Mouse (Mus musculus) kidney, embryonic 16.5 days (tissue): ENCODE data around the gene Ppan. TPM values are rescaled to one million over a fixed set of nuclear protein-coding genes. Genes with fewer than 3 reads are reported as not detected.

Experiments used
- ATAC-seq: fragments of 200-750 bp; cut with Nextera tagmentation; 2 replicates; pipeline ENCODE4 v1.8.0; 2017; ENCODE audit warnings: moderate TSS enrichment; ENCODE audit not compliant: low FRiP score, low TSS enrichment
- H3K27ac ChIP-seq: fragments of 300-500 bp; sonication (generic); 2 replicates; pipeline ENCODE4 v1.5.1; 2014; ENCODE audit warnings: low read length
- H3K27me3 ChIP-seq: fragments of 300-500 bp; sonication (generic); 2 replicates; pipeline ENCODE4 v1.6.1; 2014; ENCODE audit warnings: low read length, control low read depth, mixed read lengths; ENCODE audit not compliant: insufficient read depth
- H3K36me3 ChIP-seq: fragments of 300-500 bp; sonication (generic); 2 replicates; pipeline ENCODE4 v1.6.1; 2014; ENCODE audit warnings: low read length, control low read depth, mixed read lengths; ENCODE audit not compliant: insufficient read depth
- H3K4me1 ChIP-seq: fragments of 300-500 bp; sonication (generic); 2 replicates; pipeline ENCODE4 v1.6.1; 2014; ENCODE audit warnings: low read length, control low read depth, mixed read lengths; ENCODE audit not compliant: insufficient read depth
- H3K4me2 ChIP-seq: fragments of 300-500 bp; sonication (generic); replicated peaks from 2 replicates; pipeline ENCODE4 v1.6.1; 2014; ENCODE audit warnings: low read depth, low read length
- H3K4me3 ChIP-seq: fragments of 300-500 bp; sonication (generic); 2 replicates; pipeline ENCODE4 v1.5.1; 2014; ENCODE audit warnings: mild to moderate bottlenecking, low read length
- H3K9ac ChIP-seq: fragments of 300-500 bp; sonication (generic); replicated peaks from 2 replicates; pipeline ENCODE4 v1.6.1; 2014; ENCODE audit warnings: low read length
- H3K9me3 ChIP-seq: fragments of 300-500 bp; sonication (generic); 2 replicates; pipeline ENCODE4 v1.6.1; 2016; ENCODE audit warnings: low read length, control low read depth
- WGBS: fragments of 180-500 bp; shearing (Covaris S2); extraction: QIAGEN DNeasy Blood & Tissue Kit; methylation state at CpG from one replicate; pipeline ENCODE4 v1.1.7; 2014; 5-methylcytosine and 5-hydroxymethylcytosine counted together
- polyA plus RNA-seq: library from polyadenylated mRNA; unstranded; fragments of >200 nt; fragmentation: Nextera tagmentation; extraction: Ambion mirVana; gene quantifications from 2 replicates; pipeline ENCODE4 v1.2.1, GENCODE M21; 2015

Gene Ppan
- 94.3 and 95.3 TPM in 2 replicates for polyA plus RNA-seq

DNA sequence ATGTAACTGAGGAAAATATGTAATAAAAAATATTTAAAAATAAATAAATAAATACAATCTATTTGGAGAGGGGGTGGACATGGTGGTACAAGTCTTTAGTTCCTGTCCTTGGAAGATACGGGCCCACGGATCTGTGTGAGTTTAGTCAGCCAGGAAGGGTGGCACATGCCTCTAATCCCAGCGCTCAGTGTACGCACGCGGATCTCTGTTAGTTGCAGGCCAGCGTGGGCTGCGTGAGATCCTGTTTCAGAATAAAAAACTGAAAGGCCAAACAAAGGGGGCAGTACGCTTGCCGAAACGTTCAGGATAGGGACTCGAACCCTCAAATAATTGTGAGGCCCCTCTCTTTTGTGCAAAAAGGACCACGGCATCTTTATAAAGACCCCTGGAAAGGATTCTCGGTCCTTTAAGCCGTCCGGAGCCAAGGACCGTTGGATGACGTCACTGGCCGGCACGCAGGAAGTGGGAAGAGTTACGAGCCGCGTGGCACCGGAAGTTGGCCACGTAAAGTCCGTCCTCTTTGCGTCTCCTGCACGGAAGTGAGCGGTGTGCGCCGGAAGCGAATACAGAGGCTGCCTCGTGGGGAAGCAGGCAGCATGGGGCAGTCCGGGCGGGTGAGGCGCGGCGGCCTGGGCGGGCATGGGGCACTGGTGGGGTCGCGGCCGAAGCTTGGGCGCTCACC lies at the start of gene Ppan:
Gene Ppan (plus strand): TSS at position 472 of the 682 bp plus-strand sequence.
- H3K9me3 ChIP-seq = no peaks in the 10 kb centered on the region
- peaks cover 32% of the 10 kb centered on the region for H3K36me3 ChIP-seq
- H3K27ac ChIP-seq = peak within 1 kb of the TSS; percentile 89
- WGBS = 0% methylated on average over 43 of the region's 43 CpGs
- no peaks in the 10 kb centered on the region for H3K27me3 ChIP-seq
- peaks cover 7% of the 10 kb centered on the region; the same call in 1 of the 2 replicates for H3K4me1 ChIP-seq
- ATAC-seq = peak; percentile 97
- H3K4me2 ChIP-seq = peak within 1 kb of the TSS; percentile 84
- H3K9ac ChIP-seq = peak within 1 kb of the TSS; percentile 92
- peak within 1 kb of the TSS; percentile 98 for H3K4me3 ChIP-seq

DNA sequence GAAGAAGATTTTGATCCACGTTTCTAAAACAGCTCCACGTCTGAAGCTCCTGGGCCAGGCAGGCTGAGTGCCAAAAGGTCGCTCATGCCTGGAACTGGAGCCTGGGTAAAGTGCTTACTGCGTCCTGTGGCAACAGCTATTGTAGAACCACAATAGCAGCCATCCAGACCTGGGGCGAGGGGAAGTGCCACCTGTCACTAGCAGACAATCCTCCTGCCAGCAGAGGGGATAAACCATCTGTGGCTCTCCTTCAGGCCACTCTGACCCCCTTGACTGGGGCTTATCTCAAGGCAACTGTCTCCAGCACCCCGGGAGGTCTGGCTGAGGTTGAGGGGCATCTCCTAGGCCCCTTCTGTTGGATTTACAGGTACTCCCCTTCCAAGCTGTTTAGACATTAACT lies 49.0 kb upstream of the Ppan start:
- Histone ChIP-seq H3K27ac (no peak overlapping the region), H3K4me3 (no peak overlapping the region), H3K27me3 (no peaks in the 10 kb centered on the region), H3K9ac (no peak overlapping the region), H3K4me2 (no peak overlapping the region), H3K9me3 (no peaks in the 10 kb centered on the region), H3K36me3 (no peaks in the 10 kb centered on the region), H3K4me1 (no peaks in the 10 kb centered on the region)
- ATAC-seq = no peak
- 65% methylated on average over 6 of the region's 6 CpGs for WGBS

DNA sequence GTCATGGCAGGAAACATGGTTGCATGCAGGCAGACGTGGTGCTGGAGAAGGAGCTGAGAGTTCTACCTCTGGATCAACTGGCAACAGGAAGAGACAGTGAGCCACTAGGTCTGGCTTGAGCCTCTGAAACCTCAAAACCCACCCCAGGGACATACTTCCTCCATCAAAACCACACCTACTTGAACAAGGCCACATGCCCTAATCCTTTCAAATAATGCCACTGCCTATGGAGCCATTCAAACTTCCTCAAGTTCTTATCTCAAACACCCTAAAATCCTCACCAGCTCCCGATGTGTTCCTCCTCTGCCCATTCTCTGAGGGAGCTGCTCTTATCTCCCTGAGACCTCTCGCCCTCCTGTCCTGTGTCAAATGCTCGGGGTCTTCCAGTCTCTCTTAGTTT lies 45.8 kb upstream of the Ppan start:
- Histone ChIP-seq H3K9ac (no peak overlapping the region), H3K27ac (no peak overlapping the region), H3K36me3 (no peaks in the 10 kb centered on the region), H3K27me3 (no peaks in the 10 kb centered on the region), H3K4me3 (no peak overlapping the region), H3K4me2 (no peak overlapping the region), H3K9me3 (no peaks in the 10 kb centered on the region), H3K4me1 (no peaks in the 10 kb centered on the region)
- WGBS = 65% methylated on average over 4 of the region's 4 CpGs
- no peak for ATAC-seq

DNA sequence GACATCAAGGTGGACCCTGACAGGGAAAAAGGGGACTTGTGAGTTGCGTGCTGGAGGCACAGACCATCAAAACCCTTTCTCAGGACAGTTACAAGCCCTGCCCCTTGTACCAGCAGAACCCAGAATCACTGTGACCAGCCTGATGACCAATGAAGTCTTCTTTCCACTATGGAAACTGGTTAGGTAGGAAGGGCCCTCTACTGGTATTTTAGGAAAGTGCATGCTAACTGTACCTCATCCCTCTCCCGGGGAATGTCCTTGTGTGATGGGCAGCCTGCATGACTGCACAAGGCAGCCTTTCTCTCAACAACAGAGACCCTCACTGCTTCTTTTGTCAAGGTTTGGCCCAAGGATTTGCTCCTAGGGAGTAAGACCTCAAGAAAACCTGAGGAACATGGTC lies 45.3 kb upstream of the Ppan start:
- H3K27ac ChIP-seq = no peak overlapping the region
- H3K9ac ChIP-seq = no peak overlapping the region
- no peak for ATAC-seq
- H3K4me2 ChIP-seq = no peak overlapping the region
- no peaks in the 10 kb centered on the region for H3K4me1 ChIP-seq
- H3K4me3 ChIP-seq = no peak overlapping the region
- no peaks in the 10 kb centered on the region for H3K27me3 ChIP-seq
- WGBS = 24% methylated on average over 2 of the region's 2 CpGs
- H3K36me3 ChIP-seq = no peaks in the 10 kb centered on the region
- no peaks in the 10 kb centered on the region for H3K9me3 ChIP-seq

DNA sequence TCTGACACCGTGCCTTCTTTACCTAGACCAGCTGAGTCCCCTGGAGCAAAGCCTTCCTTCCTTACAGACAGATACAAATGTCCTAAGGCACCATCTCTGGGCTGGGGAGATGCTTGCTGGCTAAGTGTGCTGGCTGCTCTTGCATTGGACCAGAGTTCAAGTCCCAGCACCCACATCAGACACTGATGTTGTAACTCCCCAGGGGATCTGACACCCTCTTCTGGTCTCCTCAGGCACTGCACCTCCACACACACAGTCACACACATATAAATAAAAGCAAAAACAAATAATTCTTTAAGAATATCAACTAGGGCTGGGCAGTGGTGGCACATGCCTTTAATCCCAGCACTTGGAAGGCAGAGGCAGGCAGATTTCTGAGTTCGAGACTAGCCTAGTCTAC lies 37.8 kb upstream of the Ppan start:
- H3K36me3 ChIP-seq = no peaks in the 10 kb centered on the region
- H3K4me3 ChIP-seq = no peak overlapping the region
- H3K27ac ChIP-seq = no peak overlapping the region
- no peaks in the 10 kb centered on the region for H3K9me3 ChIP-seq
- 88% methylated on average over 2 of the region's 2 CpGs for WGBS
- no peak overlapping the region for H3K9ac ChIP-seq
- H3K4me2 ChIP-seq = no peak overlapping the region
- no peaks in the 10 kb centered on the region for H3K4me1 ChIP-seq
- ATAC-seq = no peak
- H3K27me3 ChIP-seq = no peaks in the 10 kb centered on the region

GRCm38 (mm10) chr9:20857131-20857530 lies 30.8 kb upstream of the Ppan start:
- Histone ChIP-seq H3K27ac (no peak overlapping the region), H3K27me3 (no peaks in the 10 kb centered on the region), H3K9me3 (no peaks in the 10 kb centered on the region), H3K4me1 (no peaks in the 10 kb centered on the region), H3K4me3 (no peak overlapping the region), H3K9ac (no peak overlapping the region), H3K36me3 (no peaks in the 10 kb centered on the region), H3K4me2 (no peak overlapping the region)
- 3% methylated on average over 6 of the region's 6 CpGs for WGBS
- ATAC-seq = peak; percentile 46; the same call in 1 of the 2 replicates

DNA sequence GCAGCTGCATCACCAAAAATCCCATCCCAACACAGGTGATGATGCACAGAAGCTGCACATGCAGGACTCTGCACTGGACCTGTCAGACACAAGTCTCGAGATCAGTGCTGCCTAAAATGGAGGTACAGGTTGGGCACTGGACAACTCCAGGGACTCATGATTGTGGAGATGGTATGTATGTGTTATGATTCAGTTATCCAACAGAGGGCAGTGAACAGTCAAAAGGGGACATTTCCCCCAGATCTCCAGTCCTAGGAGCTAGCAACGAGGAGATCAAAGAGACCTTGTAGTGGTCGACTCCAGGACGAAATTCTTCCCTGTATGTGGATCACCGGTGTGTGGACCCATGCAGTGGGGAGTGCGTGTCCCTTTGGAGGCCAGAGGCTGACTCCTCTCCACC lies 28.0 kb upstream of the Ppan start:
- H3K9me3 ChIP-seq = no peaks in the 10 kb centered on the region
- no peaks in the 10 kb centered on the region for H3K4me1 ChIP-seq
- no peak overlapping the region for H3K9ac ChIP-seq
- H3K27ac ChIP-seq = no peak overlapping the region
- no peak for ATAC-seq
- H3K4me3 ChIP-seq = no peak overlapping the region
- no peaks in the 10 kb centered on the region for H3K36me3 ChIP-seq
- H3K4me2 ChIP-seq = no peak overlapping the region
- 44% methylated on average over 6 of the region's 6 CpGs for WGBS
- H3K27me3 ChIP-seq = no peaks in the 10 kb centered on the region

- no peaks in the 10 kb centered on the region for H3K36me3 ChIP-seq
- no peaks in the 10 kb centered on the region for H3K4me1 ChIP-seq
- H3K27ac ChIP-seq = no peak overlapping the region
- WGBS = 9% methylated on average over 4 of the region's 4 CpGs
- H3K27me3 ChIP-seq = no peaks in the 10 kb centered on the region
- ATAC-seq = no peak
- H3K4me3 ChIP-seq = no peak overlapping the region
- no peak overlapping the region for H3K9ac ChIP-seq
- H3K4me2 ChIP-seq = no peak overlapping the region
- no peaks in the 10 kb centered on the region for H3K9me3 ChIP-seq
These were observed 26.2 kb upstream of the Ppan start for GRCm38 (mm10) chr9:20861821-20862220.

DNA sequence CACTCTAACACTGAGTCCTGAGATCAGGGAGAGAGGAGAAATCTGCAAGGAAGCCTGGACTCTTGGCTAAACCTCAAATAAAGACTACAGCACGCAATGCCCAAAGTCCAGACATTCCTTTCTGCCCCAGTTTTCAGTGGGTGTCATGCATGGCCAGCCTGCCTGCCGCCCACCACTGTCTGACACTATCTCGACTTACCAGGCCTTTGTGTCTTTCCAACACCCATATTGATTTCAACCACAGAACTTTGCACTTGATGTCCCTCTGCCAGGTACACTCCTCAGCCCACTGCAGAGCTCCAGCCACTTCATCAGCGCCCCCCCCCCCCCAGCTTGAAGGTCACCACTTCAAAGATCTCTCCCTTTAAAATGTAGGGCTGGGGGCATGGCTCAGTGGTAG lies 25.8 kb upstream of the Ppan start:
- Histone ChIP-seq H3K9me3 (no peaks in the 10 kb centered on the region), H3K9ac (no peak overlapping the region), H3K4me1 (no peaks in the 10 kb centered on the region), H3K4me3 (no peak overlapping the region), H3K36me3 (no peaks in the 10 kb centered on the region), H3K27ac (no peak overlapping the region), H3K27me3 (no peaks in the 10 kb centered on the region), H3K4me2 (no peak overlapping the region)
- 34% methylated on average over 4 of the region's 4 CpGs for WGBS
- no peak for ATAC-seq

GRCm38 (mm10) chr9:20866879-20867278 lies 21.1 kb upstream of the Ppan start:
- Histone ChIP-seq H3K4me3 (no peak overlapping the region), H3K9me3 (no peaks in the 10 kb centered on the region), H3K9ac (no peak overlapping the region), H3K27ac (no peak overlapping the region), H3K4me1 (0 out of 2 replicates have a peak, but pooled peaks cover 8% of the 10 kb centered on the region), H3K4me2 (no peak overlapping the region), H3K36me3 (0 out of 2 replicates have a peak, but pooled peaks cover 5% of the 10 kb centered on the region), H3K27me3 (peaks cover 21% of the 10 kb centered on the region)
- no peak for ATAC-seq
- 64% methylated on average over 3 of the region's 3 CpGs for WGBS
